Mouse (Mus musculus) cerebellum, adult 11 months (tissue): Measurements from ENCODE around the gene Stk40.
"Not testable (repeated sequence)": the region's sequence is repeated elsewhere in the genome, so short reads cannot be mapped to it uniquely, and the experiment has no call there.

Experiments used
- DNase-seq: peaks from one replicate; pipeline ENCODE4 v3.0.0; 2022

Gene Stk40

DNA sequence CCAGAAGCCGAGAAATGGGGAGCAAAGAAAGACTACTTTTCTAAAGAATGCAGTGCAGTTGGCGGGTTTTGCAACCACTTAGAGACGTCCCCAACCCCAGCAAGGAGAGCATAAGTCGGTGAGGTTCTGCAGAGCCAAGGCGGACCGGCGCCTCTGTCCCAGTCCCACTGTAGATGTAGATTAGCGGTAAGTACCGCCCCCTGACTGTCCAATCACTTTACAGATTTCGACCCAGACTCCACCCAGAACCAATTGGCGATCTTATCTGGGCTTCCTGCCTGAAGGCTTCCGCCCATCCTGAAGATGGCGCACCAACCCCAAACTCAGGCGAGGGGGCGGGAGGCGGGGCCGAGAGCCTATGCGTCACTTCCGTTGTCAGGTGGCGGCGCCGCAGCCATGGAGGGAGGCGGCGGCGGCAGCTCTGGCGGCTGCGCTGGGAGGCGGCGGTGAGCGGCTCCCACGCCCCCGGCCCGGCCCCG, at the start of gene Stk40:
TSS of gene Stk40 (plus strand) at position 368 of the 479 bp plus-strand sequence.
- DNase-seq = peak; percentile 94

DNA sequence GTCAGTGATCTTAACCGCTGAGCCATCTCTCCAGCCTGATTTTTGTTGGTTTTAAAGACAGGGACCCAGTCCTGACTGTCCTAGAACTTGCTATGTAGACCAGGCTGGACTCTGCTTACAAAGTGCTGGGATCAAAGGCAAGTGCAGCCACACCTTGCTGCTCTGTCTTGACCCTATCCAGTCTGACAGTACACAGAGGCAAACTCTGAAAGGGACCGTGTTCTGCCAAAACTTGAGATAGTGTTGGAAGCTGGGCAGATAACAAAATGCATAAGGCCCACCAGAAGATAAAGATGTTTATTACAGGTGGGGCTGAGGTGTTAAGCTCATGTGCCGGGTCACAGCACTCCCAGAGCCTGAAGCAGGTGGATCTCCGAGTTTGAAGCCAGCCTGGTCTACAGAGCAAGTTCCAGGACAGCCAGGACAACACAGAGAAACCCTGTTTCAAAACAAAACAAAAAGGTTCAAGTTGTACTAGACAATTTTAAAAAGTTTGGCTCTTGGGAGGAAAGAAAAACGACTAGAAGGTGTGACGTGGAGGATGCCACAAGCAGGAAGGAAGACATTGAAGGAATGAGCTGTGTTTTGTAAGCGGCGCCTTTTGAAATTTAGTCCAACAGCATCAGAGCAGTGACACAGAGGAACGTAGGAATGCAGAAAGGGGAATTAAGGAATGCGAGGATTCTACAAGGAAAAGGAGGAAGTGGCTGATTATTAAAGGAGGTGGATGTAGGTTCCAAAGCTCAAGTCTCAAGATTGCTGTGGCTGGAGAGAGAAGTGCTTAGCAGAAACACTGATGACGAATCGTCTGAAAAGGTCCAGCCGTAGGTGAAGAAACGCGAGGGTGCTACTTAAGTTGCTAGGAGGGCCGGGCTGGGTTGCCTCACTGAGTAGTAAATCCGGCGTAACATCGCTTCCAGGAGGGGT, 46.3 kb upstream of the Stk40 start:
- DNase-seq = no peak

DNA sequence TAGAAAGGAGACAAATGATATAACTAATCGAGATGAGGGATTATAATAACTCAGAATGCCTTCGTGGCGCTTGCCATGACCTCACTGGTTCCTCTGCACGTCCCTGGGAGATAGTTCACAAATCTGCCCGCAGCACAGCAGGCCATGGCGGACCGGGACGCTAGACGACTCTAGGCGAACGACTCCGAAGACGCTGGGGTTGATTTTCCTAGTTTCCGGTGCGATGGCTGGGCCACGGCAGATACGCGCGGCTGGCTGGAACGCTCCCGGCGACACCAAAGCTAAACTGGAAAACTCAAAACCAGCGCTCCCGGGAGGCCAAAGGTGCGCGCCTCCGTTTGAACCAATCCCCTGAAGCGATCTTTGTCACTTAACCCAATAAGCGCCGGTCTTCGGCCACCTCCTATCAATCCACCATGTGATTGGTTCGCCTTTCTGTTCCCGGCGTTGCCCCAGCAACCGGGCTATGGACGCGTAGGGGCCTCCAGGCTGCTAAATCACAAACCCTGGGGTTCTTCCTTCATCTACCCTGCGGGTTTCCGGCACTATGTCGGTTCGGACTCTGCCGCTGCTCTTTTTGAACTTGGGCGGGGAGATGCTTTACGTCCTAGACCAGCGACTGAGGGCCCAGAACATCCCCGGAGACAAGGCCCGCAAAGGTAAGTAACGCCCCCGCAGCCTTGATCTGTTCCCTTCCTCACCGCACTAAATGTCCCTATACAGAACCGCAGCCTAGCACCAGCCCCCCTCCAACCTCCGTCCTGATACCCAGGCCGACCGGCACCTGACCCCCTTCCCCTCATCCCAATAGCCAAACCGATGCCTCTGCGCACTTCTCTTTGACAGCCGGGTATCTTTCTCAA, 45.4 kb upstream of the Stk40 start, which contains the start of gene Oscp1:
TSS of gene Oscp1 (plus strand) at position 432 of the 863 bp plus-strand sequence.
- DNase-seq = peak; percentile 82

- no peak for DNase-seq
These were observed 44.8 kb upstream of the Stk40 start for GRCm38 (mm10) chr4:126058997-126059362.

- DNase-seq = no peak
These were observed 40.9 kb upstream of the Stk40 start for GRCm38 (mm10) chr4:126062856-126063255.

DNA sequence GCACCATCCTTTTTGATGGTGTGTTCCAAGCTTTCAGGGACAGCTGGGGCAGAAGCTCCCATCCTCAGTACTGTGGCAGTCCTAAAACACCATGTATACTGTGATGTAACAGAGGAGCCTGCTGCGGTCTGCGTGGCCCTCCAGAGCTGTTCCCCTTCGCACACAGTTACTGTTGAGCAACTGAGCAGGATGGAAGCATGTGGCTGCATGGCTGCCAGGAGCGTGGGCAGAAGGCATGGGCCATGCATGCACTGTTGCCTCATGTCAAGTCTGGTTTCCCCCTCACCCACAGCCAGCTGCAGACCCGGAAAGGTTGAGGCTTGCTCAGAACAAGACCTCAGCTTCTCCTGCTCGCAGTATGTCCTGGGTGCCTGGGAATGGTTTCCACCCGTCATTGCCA, 38.5 kb upstream of the Stk40 start:
- DNase-seq = no peak

DNA sequence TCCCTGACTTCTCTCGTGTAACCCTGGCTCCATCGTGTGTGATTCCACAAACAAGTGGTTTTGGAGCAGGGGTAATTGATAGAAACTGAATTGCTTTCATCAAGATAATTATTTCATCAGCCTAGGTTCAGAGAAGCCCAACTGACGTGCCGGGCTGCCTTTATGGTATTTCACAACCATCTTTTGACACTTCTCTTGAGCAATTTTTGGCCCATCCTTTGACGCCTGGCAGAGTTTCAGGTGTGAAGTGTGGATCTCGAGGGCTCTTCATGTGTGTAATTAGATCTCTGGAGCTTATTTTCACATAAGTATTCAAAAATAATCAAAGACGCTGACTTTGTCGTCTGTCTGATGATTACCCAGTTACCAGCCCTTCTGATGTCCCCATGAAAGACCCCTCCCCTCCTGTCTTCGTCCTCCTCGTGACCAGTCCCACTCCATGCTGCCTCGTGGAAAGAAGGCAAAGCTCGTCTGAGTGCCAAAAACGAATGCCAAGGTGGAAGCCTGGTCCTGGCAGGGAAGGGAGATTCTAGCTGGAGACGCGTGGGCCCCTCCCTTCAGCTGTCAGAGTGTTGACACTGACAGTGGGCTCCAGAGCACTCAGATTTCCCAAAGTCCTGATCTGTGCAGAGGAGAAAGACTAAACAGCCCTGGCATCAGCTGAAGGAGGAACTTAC, 36.2 kb upstream of the Stk40 start:
- no peak for DNase-seq

- DNase-seq = no peak
These were observed 34.9 kb upstream of the Stk40 start for GRCm38 (mm10) chr4:126068842-126069241.

GRCm38 (mm10) chr4:126077833-126078232, 25.9 kb upstream of the Stk40 start:
- no peak for DNase-seq

DNA sequence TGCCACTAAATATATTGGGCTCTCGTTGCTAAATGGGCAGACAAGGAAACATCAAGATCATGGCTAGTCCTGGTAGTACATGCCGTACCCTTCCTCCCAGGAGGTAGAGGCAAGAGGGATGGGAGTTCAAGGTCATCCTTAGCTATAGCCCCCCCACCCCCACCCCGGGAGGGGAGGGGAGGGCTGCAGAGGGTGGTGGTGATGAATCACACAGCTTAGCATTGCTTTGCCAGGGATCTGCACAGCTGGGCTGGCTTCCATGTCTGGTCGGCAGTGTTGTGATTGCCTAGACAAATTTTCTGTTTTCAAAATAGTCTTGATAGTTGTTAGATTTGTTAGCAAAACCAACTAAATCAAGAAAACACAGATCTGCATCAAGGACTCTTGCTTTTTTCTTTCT, 24.5 kb upstream of the Stk40 start:
- no peak for DNase-seq

- DNase-seq = no peak
These were observed 22.2 kb upstream of the Stk40 start for GRCm38 (mm10) chr4:126081601-126082000.

GRCm38 (mm10) chr4:126083021-126083420, 20.7 kb upstream of the Stk40 start:
- DNase-seq = no peak

GRCm38 (mm10) chr4:126084382-126084781, 19.4 kb upstream of the Stk40 start:
- DNase-seq = no peak

DNA sequence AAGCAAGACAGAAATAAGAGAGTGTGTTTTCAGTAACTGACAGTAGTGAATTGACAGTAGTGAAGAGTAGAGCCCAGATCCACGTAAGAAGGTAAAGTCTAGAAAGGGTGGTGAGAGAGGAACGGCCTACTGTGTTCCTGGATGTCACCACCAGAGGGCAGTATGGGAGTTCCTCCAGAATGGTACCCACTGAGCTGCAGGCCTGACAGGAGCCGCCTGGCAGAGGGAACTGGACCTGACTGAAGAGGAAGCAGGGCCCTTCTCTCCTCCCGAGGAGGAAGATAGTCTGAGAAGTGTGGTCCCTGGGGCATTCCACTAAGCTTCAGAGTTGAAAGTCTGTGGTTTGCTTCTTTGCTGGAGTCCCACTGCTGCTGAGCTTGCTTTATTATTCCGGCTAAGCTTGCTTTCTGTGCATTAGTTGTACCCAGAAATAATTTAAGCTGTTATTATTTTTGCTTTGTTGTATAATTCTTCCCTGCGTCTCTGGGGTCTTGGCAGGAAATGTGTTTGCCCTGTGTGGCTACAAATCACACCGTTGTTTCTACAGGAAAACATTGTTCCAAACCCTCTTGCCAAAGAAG, 17.7 kb upstream of the Stk40 start:
- DNase-seq = peak; percentile 79

GRCm38 (mm10) chr4:126090101-126090847, 13.5 kb upstream of the Stk40 start:
- DNase-seq = no peak

GRCm38 (mm10) chr4:126090848-126091124, 13.0 kb upstream of the Stk40 start:
- DNase-seq = no peak

DNA sequence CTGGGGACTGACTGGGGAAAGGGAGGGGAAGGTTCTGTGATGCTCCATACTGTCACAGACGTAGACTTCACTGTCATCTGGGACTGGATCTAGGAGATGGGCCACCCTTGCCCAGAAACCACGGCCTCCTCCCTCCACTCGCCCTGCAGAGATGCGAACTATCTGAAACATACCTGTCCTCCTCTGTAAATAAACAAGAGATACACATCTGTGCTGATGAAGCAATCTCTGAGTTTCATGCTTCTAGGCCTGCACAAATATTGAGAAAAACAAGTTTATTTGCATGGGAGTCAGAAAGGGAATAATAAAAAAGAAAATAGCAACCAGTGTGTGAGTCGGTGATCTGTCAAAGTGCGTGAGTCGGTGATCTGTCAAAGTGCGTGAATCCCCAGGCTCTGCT, 11.9 kb upstream of the Stk40 start:
- DNase-seq = no peak

- DNase-seq = not testable (repeated sequence)
These were observed 7.9 kb upstream of the Stk40 start for GRCm38 (mm10) chr4:126095622-126096430.

GRCm38 (mm10) chr4:126096464-126097111, 7.2 kb upstream of the Stk40 start, which contains the start of gene Lsm10:
Lsm10 (plus strand) TSS chr4:126096623.
- DNase-seq = peak; percentile 89

DNA sequence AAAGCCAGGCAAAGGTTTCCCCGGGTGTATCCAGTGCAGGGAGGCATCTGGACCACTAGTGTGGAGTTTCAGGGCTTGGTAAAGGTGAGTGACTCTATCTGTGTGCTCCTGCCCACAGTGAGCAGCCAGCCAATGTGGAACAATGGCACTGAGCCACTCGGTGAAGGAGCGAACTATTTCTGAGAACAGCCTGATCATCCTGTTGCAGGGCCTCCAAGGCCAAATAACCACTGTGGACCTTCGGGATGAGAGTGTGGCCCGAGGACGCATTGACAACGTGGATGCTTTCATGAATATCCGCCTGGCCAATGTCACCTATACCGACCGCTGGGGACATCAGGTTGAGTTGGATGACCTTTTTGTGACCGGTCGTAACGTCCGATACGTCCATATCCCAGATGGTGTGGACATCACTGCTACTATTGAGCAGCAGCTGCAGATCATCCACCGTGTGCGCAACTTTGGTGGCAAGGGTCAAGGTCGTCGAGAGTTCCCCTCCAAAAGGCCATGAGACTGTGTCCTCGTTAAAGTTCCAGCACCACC, 6.0 kb upstream of the Stk40 start:
- DNase-seq = no peak
